Mouse (Mus musculus): Measurements from ENCODE around the gene Bgn. TPM values are rescaled to one million over a fixed set of nuclear protein-coding genes. Genes with fewer than 3 reads are reported as not detected.

Bgn gene
- 100 to 1,000 TPM; 245 to 273 TPM for total RNA-seq (2021)
- long read RNA-seq, experiment 1, transcript Bgn-201 (8 exons, 2,419 nt) = major isoform, 93 of 111 reads
- long read RNA-seq, experiment 1, partial matches to known transcripts = 14 of 111 reads
- long read RNA-seq, experiment 1, other reads (novel, unspliced or antisense) = 4 of 111 reads
- long read RNA-seq, experiment 2, transcript Bgn-201 (8 exons, 2,419 nt) = major isoform, 102 of 145 reads
- long read RNA-seq, experiment 2, partial matches to known transcripts = 32 of 145 reads
- long read RNA-seq, experiment 2, other reads (novel, unspliced or antisense) = 10 of 145 reads

DNA sequence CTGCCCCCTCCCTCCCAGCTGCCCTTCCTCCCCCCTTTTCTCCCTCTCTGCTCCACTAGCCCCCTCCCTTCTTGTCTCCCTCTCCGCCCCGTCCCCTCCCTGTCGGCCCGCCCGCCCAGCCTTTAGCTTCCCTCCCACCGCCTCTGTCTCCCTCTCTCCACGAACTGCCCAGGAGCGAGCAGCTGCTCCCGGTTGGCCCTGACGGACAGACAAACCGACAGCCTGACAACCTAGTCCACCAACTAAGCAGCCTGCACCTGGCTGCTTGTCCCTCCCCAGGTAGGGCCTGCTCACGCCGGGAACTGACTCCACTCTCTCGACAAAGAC is at the start of gene Bgn:
Gene Bgn (plus strand): TSS at position 119 of the 327 bp plus-strand sequence.
- no peak for DNase-seq (ENCODE audit: low spot score in 2 of 2)

- no peak for DNase-seq (ENCODE audit: low spot score in 2 of 2)
Measured at GRCm38 (mm10) chrX:73435252-73435651, 48.1 kb upstream of the Bgn start, which contains the start of gene Trex2. Gene Trex2 (minus strand): TSS chrX:73435344.

DNA sequence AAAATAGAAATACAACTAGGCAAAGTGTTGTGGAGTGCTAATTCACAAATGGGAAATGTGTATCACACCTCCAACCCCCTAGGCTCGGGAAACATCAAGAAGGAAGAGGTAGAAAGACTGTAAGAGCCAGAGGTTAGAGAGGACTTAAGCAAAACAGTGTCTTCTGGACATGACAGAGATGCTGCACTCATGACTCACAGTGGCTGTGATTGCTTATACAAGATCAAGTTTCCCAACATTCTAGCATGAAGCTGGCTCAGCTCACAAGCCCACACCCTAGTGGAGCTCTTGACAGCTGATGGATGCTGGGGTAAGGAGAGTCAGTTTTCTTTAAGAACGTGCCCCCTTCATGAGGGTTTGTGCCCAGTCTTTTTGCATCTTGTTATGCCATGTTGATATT is 42.0 kb upstream of the Bgn start:
- DNase-seq (ENCODE audit: low spot score in 2 of 2) = no peak

DNA sequence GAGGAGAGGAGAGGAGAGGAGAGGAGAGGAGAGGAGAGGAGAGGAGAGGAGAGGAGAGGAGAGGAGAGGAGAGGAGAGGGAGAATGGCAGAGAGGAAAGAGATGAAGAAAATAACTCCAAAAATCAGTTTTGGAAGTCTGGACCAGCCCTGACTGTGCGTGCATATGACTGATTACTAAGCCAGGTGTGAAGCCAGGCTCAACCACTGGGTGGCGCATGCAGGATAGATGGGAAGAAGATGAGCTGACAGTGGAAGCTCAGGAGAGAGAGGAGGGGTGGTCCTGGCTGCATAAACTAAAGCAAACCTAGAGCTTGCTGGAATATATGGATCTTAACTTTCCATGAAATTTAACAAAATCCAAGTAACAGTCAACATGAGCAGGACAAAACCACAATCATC is 31.5 kb upstream of the Bgn start:
- DNase-seq (ENCODE audit: low spot score in 2 of 2) = peak in 1 of 2 experiments; percentile 8

DNA sequence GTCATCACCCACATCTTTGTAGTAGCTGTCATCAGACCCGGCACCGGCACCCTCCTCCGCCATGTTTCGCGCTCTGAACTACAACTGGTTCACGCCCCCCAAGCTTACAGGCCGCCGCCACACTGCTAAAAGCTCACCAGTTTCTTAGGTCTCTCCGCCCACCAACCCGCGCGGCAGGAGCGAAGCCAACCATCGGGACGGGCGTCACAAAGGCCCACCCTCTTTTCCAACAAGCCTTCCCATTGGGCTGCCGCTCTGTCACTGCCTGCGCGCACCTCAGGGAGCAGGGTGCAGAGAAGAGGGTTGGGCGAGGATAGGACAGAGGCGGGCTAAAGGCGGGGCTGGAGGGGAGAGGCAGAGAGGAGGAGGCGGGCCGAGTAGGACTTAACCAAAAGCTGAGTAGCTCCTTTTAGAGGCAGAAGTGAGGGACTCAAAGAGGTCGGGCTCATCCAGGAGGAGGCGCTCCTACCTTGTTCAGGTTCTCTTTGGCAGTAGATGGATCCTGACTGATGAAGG is 24.5 kb upstream of the Bgn start, which contains the start of gene Haus7:
Gene Haus7 (minus strand): TSS at position 168 of the 516 bp plus-strand sequence.
- peak; percentile 53 to 75 for DNase-seq (ENCODE audit: low spot score in 2 of 2)

DNA sequence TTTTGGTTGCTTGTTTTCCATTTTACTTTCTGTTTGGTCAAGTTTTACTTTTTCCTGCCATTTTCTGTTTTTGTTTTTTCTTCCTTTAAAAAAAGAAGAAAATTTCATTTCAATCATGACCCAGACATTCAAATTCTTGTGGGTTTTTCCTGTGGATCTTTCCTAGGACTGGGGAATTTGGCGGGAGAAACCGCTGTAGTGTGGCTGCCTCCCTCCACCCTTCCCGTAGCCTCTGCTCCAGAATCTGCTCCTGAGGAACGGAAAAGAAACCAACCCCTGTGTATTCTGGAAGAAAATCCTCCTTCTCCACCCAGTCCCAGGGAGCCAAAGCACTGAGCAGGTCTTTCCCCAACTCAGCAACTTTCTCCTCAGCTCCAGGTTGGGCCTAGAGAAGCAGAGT is 22.6 kb upstream of the Bgn start:
- DNase-seq (ENCODE audit: low spot score in 2 of 2) = no peak

DNA sequence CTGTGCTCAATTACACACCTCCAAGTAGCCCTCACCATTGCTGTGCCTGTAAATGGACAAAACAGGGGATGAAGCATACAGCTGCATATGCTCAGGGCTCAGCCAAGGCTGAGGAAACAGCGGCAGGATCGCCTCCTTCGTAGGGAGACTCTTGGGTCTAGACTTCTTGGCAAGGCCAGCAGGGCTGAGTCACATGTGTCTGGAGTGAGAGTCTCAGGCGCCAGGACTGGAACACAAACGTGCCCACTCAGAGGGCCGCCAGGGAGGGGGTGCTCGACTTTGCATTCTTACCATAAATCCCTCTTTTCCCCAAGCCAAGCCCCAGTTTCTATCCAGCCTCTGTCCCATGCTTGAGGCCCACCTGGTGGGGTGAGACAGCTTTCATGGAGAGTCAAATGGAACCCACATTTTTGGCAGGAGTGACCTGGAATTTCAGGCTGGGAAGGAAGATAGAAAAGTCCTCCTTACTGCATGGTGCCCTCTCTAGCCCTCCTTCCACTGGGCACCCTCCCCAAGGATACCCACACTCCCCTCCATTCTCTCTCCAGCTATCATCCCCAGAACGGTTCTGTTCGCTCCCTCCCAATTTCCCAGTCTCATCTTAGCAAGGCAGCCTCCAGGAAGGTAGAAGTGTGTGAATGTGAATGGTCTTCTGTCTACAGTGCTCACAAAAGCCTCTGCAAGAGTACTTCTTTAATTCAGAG is 17.8 kb upstream of the Bgn start:
- DNase-seq (ENCODE audit: low spot score in 2 of 2) = no peak

DNA sequence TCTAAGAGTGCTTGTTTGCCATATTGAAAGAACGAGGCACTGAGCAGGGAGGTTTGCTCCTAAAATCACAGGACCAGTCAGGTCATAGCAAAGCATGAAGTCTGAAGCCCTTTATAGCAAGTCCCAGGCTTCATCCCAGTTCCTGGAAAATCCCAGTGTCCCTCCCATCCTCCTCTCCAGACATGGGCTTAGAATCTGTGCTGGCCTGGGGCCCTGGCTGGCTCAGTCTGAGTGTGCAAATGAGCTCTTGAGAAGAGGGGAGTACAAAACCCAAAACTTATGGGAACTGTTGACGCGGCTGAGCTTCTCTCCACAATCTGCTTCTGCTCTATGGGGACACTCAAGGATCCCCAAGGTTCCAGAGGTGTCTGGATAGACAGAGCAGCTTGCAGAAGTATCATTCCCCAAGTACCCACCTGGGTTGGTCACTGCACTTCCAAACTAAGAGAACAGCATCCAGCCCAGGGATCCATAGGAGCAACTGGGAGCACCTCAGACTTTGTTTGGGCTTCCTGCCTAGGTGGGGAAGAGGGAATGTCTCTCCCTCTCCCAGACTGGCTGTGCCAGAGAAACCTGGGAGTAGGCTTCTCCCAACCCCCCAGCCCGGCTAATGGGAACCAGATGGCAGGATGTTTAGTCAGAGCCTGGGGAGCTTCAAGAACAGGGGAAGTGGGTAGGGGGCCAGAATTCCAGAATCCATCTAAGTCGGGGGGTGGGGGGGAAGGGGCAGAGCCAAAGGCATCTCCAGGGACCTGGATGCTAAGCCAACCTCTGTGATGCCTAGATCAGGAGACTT is 15.8 kb upstream of the Bgn start:
- no peak for DNase-seq (ENCODE audit: low spot score in 2 of 2)

DNA sequence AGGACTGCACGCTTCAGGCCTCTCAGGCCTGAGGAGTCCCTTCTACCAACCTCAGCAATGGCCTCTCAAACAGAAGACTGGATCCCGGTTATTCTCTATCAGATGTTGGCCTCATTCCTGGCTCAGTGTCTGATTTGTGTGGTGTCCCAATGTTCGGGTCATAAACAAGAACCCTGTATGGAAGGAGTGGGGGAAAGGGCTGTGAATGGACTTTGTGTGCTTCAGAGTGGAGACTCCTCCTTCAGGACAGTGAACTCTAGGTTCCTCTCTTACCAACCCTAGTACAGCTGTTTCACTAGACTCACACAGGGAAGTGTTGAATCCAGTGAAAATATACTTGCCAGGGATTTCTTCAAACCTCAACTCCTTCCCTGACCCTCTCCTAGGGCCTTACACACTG is 15.1 kb upstream of the Bgn start:
- no peak for DNase-seq (ENCODE audit: low spot score in 2 of 2)

GRCm38 (mm10) chrX:73468752-73469151 is 14.7 kb upstream of the Bgn start:
- no peak for DNase-seq (ENCODE audit: low spot score in 2 of 2)

DNA sequence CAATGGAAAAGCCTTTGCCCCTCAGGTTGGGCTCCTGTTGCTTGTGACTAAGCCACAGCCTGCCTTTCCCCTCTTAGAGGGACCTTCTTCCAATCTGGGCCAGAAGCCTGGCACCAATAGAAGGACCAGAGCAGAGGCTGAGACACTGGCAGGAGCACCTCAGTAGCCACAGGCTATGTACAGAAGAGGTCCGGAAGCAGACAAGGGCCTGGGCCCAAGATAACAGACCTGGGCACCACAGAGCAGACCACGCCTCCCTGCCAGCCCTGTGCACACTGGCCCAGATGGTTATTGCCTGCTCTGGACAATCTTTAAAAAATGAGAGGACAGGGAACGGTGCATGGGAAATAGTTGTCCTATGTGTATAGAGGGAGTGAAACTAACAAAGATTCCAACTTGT is 11.6 kb upstream of the Bgn start:
- DNase-seq (ENCODE audit: low spot score in 2 of 2) = no peak

GRCm38 (mm10) chrX:73474340-73475165 is 8.8 kb upstream of the Bgn start:
- no peak for DNase-seq (ENCODE audit: low spot score in 2 of 2)

GRCm38 (mm10) chrX:73475658-73476256 is 7.6 kb upstream of the Bgn start:
- no peak for DNase-seq (ENCODE audit: low spot score in 2 of 2)

DNA sequence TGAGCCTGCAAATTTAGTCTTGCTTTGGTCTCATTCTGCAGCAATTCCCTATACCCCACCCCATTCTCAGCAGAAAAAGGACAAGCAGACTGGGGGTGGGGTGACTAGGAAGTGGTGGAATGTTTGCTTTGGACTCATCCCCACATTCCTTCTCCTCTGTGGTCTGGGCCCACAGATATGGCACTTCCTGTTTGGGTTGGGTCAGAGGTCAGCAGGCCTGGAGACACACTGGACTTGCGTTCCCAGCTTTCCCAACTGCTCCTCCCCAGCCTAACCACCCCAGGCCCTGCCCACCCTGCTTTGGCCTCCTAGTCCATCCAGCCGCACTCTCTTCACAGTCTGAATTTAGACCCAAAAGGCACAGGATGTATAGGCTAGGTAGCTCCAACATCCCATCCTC is 6.8 kb upstream of the Bgn start:
- no peak for DNase-seq (ENCODE audit: low spot score in 2 of 2)

DNA sequence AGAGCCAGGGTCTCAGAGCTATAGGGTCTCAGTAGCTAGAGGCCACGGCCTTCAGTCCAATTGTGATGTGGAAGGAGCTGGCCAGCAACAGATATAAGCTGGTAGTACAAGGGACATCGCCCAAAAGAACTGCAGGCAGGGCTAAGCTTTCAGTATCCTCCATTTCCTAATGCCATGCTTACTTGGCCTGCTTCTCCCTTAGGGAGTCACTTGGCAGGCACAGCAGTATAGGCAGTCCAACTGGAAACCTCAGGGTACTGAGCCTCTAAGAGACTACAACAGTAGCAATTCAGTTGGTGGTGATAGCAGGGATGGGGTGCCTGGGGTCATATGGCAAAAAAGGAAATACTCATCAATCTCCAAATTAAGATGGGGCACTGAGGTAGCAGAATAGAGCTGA is 5.9 kb upstream of the Bgn start:
- no peak for DNase-seq (ENCODE audit: low spot score in 2 of 2)

DNA sequence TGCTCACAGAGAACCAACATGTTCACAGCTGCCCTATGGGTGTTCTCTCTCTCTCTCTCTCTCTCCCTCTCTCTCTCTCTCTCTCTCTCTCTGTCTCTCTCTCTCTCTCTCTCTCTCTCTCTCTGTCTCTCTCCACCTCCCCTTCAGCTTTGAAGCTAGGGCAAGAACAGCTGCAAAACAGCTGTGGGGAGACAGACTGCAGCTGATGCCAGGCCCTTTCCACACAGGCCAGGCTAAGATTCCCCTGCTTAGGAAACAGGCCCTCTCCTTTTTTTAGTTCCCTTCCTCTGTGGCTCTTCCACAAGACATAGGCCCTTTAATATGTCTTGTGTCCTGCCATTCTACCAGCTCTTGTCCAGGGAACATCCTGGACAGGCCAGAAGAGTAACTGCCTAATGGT is 3.7 kb upstream of the Bgn start:
- DNase-seq (ENCODE audit: low spot score in 2 of 2) = no peak

GRCm38 (mm10) chrX:73480334-73480733 is 3.1 kb upstream of the Bgn start:
- DNase-seq (ENCODE audit: low spot score in 2 of 2) = no peak

DNA sequence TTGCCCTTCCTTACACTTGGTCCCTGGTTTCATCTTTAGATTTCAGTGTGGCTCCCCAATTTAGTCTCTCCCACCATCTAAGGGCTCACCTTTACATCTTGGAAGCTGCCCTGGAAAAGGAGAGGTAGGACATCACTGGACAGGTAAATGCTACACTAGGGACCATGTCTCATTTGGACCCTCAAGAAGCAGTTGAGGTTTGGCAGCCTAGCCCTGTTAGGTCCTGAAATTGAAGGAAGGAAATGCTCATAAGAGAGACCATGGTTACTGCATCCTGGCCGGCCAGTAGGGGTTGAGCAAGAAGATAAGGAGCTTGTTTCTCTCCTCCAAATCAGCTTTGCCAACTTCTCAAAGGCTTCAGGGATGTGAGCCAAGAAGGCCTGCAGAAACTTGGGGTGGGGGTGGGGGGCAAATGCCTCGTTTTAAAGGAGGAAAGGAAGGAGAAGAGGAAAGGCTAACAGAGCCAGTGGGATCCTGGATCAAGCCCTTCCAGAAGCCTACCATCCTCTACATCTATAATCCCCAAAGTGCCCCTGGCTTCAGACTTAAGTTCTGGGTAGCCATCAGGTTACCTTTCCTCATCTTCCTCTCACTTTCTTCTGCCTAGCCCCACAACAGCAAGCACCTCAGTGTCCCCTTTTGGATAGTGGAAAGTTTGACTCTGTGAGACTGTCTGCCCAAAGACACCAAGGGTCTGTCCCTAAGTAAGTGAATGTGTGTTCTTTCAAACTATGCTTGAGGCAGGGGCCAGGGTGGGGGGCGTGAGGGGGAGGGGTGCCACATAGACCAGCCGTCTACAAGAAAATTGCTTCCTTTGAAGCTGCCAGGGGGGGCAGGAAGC is 539 bp upstream of the Bgn start:
- no peak for DNase-seq (ENCODE audit: low spot score in 2 of 2)

- no peak for DNase-seq (ENCODE audit: low spot score in 2 of 2)
Measured at GRCm38 (mm10) chrX:73484076-73484475, 674 bp downstream of the Bgn start.

DNA sequence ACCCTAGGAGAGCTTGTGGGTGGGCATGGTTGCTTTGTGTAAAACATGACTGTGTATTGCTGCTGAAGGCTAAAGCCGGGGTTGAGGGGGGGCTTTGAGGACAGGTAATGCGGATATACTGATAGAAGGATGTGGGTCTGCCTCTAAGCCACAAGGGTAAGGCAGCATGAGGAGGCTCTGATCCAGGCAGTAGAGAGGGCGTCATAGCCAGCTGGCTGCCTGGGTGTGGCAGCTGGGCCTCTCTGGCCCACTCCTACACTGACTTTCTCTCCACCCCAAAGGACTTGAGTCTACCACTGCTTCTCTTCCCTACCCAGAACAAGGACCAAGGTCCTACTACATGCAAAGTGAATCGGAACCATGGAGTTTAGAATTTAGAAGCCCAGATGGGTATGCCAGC is 1.5 kb downstream of the Bgn start:
- DNase-seq (ENCODE audit: low spot score in 2 of 2) = no peak
